Mouse (Mus musculus) midbrain, postnatal 0 days (tissue): ENCODE measurements around the gene Slc34a1. TPM values are rescaled to one million over a fixed set of nuclear protein-coding genes. Genes with fewer than 3 reads are reported as not detected.

Experiments used
- ATAC-seq: fragments of 200-750 bp; cut with Nextera tagmentation; 2 replicates; pipeline ENCODE4 v1.8.0; 2017; ENCODE audit warnings: moderate number of reproducible peaks, mild to moderate bottlenecking, moderate TSS enrichment, moderate library complexity; ENCODE audit not compliant: low FRiP score
- DNase-seq: peaks from one replicate; pipeline ENCODE4 v3.0.0-alpha.2; 2015; ENCODE audit warnings: low spot score
- H3K27ac ChIP-seq: fragments of 300-500 bp; sonication (generic); 2 replicates; pipeline ENCODE4 v1.5.1; 2014; ENCODE audit warnings: low read depth, mild to moderate bottlenecking, low read length, mixed read lengths
- H3K27me3 ChIP-seq: fragments of 300-500 bp; sonication (generic); 2 replicates; pipeline ENCODE4 v1.6.1; 2014; ENCODE audit warnings: low read length, control low read depth, mixed read lengths; ENCODE audit not compliant: insufficient read depth
- H3K36me3 ChIP-seq: fragments of 300-500 bp; sonication (generic); 2 replicates; pipeline ENCODE4 v1.6.1; 2014; ENCODE audit warnings: low read length, control low read depth, mixed read lengths; ENCODE audit not compliant: insufficient read depth
- H3K4me1 ChIP-seq: fragments of 300-500 bp; sonication (generic); 2 replicates; pipeline ENCODE4 v1.6.1; 2014; ENCODE audit warnings: mild to moderate bottlenecking, control low read depth, antibody characterized with exemption, low read length, mixed read lengths; ENCODE audit not compliant: insufficient read depth
- H3K4me2 ChIP-seq: fragments of 300-500 bp; sonication (generic); 2 replicates; pipeline ENCODE4 v1.6.1; 2014; ENCODE audit warnings: low read depth, mild to moderate bottlenecking, low read length, mixed read lengths; ENCODE audit not compliant: poor library complexity, severe bottlenecking
- H3K4me3 ChIP-seq: fragments of 300-500 bp; sonication (generic); 2 replicates; pipeline ENCODE4 v1.5.1; 2014; ENCODE audit warnings: low read depth, mild to moderate bottlenecking, low read length, moderate library complexity
- H3K9ac ChIP-seq: fragments of 300-500 bp; sonication (generic); replicated peaks from 2 replicates; pipeline ENCODE4 v1.6.1; 2014; ENCODE audit warnings: mild to moderate bottlenecking, low read length, moderate library complexity, mixed read lengths; ENCODE audit not compliant: poor library complexity, severe bottlenecking
- H3K9me3 ChIP-seq: fragments of 300-500 bp; sonication (generic); 2 replicates; pipeline ENCODE4 v1.6.1; 2016; ENCODE audit warnings: low read length, control low read depth
- CTCF ChIP-seq: IDR thresholded peaks from 2 replicates; pipeline ENCODE4 v1.5.1; 2016; ENCODE audit warnings: antibody characterized with exemption, mild to moderate bottlenecking
- WGBS: fragments of 180-500 bp; shearing (Covaris S2); extraction: QIAGEN DNeasy Blood & Tissue Kit; methylation state at CpG from one replicate; pipeline ENCODE4 v1.1.7; 2014; 5-methylcytosine and 5-hydroxymethylcytosine counted together
- polyA plus RNA-seq: library from polyadenylated mRNA; unstranded; fragments of >200 nt; fragmentation: Nextera tagmentation; extraction: Ambion mirVana; gene quantifications from 2 replicates; pipeline ENCODE4 v1.2.1, GENCODE M21; 2015
- total RNA-seq: library from RNA; depleted of rRNA; stranded (reverse); fragments of >200 nt; gene quantifications from 2 replicates; pipeline ENCODE4 v1.2.3, GENCODE M21; 2014; rRNA removed

Gene Slc34a1
- total RNA-seq (not detected in 2 replicates), polyA plus RNA-seq (0.04 TPM in 1 of 2 replicates, not detected in the other)

- H3K4me3 ChIP-seq, result no peak within 1 kb of the TSS
- no peak within 1 kb of the TSS for H3K9ac ChIP-seq
- no peaks in the 10 kb centered on the region for H3K4me1 ChIP-seq
- DNase-seq, result no peak
- no peak within 1 kb of the TSS for H3K4me2 ChIP-seq
- TF ChIP-seq CTCF, result no peak
- no peaks in the 10 kb centered on the region for H3K36me3 ChIP-seq
- H3K9me3 ChIP-seq, result no peaks in the 10 kb centered on the region
- no peak for ATAC-seq
- 88% methylated on average over 1 of the region's 1 CpGs for WGBS
- no peaks in the 10 kb centered on the region for H3K27me3 ChIP-seq
- H3K27ac ChIP-seq, result no peak within 1 kb of the TSS
Observed at GRCm38 (mm10) chr13:55398088-55398487, at the start of gene Slc34a1. Slc34a1 (plus strand) TSS chr13:55398187.

GRCm38 (mm10) chr13:55361145-55361544 is 36.8 kb upstream of the Slc34a1 start:
- ATAC-seq (no peak), DNase-seq (no peak)
- peak overlapping the region; percentile 87 for H3K4me2 ChIP-seq
- H3K9me3 ChIP-seq, result no peaks in the 10 kb centered on the region
- H3K36me3 ChIP-seq, result peaks cover 6% of the 10 kb centered on the region; the same call in 1 of the 2 replicates
- H3K9ac ChIP-seq, result no peak overlapping the region
- H3K27me3 ChIP-seq, result no peaks in the 10 kb centered on the region
- no peak for TF ChIP-seq CTCF
- H3K27ac ChIP-seq, result no peak overlapping the region
- H3K4me1 ChIP-seq, result peaks cover 12% of the 10 kb centered on the region
- peak overlapping the region; percentile 84 for H3K4me3 ChIP-seq

- no peaks in the 10 kb centered on the region for H3K27me3 ChIP-seq
- 2% methylated on average over 32 of the region's 32 CpGs for WGBS
- H3K9ac ChIP-seq, result peak overlapping the region; percentile 90
- DNase-seq (no peak), ATAC-seq (peak; percentile 44)
- H3K4me2 ChIP-seq, result peak overlapping the region; percentile 87
- H3K4me1 ChIP-seq, result peaks cover 12% of the 10 kb centered on the region
- H3K27ac ChIP-seq, result peak overlapping the region; percentile 90
- peaks cover 6% of the 10 kb centered on the region; the same call in 1 of the 2 replicates for H3K36me3 ChIP-seq
- TF ChIP-seq CTCF, result no peak
- peak overlapping the region; percentile 84 for H3K4me3 ChIP-seq
- no peaks in the 10 kb centered on the region for H3K9me3 ChIP-seq
Observed at GRCm38 (mm10) chr13:55361974-55362452, 36.0 kb upstream of the Slc34a1 start.

- Histone ChIP-seq H3K9ac (peak within 1 kb of the TSS; percentile 90), H3K27me3 (no peaks in the 10 kb centered on the region), H3K27ac (peak within 1 kb of the TSS; percentile 90), H3K36me3 (peaks cover 6% of the 10 kb centered on the region; the same call in 1 of the 2 replicates), H3K4me2 (peak within 1 kb of the TSS; percentile 87), H3K4me3 (peak within 1 kb of the TSS; percentile 84), H3K9me3 (no peaks in the 10 kb centered on the region), H3K4me1 (peaks cover 12% of the 10 kb centered on the region)
- DNase-seq (peak; percentile 100), ATAC-seq (peak; percentile 99)
- no peak for TF ChIP-seq CTCF
- WGBS, result under 1% methylated on average over 35 of the region's 35 CpGs
Observed at GRCm38 (mm10) chr13:55362453-55363060, 35.4 kb upstream of the Slc34a1 start, which contains the start of gene Lman2. Lman2 (minus strand) TSS chr13:55362783.

GRCm38 (mm10) chr13:55368401-55368800 is 29.6 kb upstream of the Slc34a1 start:
- peak; percentile 11; the same call in 1 of the 2 replicates for TF ChIP-seq CTCF
- no peaks in the 10 kb centered on the region for H3K36me3 ChIP-seq
- H3K27me3 ChIP-seq, result 0 out of 2 replicates have a peak, but pooled peaks cover 6% of the 10 kb centered on the region
- ATAC-seq (no peak), DNase-seq (no peak)
- H3K9me3 ChIP-seq, result no peaks in the 10 kb centered on the region
- H3K4me2 ChIP-seq, result no peak overlapping the region
- no peak overlapping the region for H3K9ac ChIP-seq
- no peaks in the 10 kb centered on the region for H3K4me1 ChIP-seq
- H3K4me3 ChIP-seq, result no peak overlapping the region
- no peak overlapping the region for H3K27ac ChIP-seq
- 88% methylated on average over 7 of the region's 7 CpGs for WGBS

- no peak within 1 kb of the TSS for H3K4me3 ChIP-seq
- no peak within 1 kb of the TSS for H3K27ac ChIP-seq
- H3K9ac ChIP-seq, result no peak within 1 kb of the TSS
- H3K36me3 ChIP-seq, result no peaks in the 10 kb centered on the region
- TF ChIP-seq CTCF, result no peak
- 0 out of 2 replicates have a peak, but pooled peaks cover 6% of the 10 kb centered on the region for H3K27me3 ChIP-seq
- WGBS, result 62% methylated on average over 13 of the region's 13 CpGs
- H3K4me1 ChIP-seq, result no peaks in the 10 kb centered on the region
- DNase-seq (no peak), ATAC-seq (no peak)
- no peaks in the 10 kb centered on the region for H3K9me3 ChIP-seq
- no peak within 1 kb of the TSS for H3K4me2 ChIP-seq
Observed at GRCm38 (mm10) chr13:55369531-55370114, 28.4 kb upstream of the Slc34a1 start, which contains the start of gene Rgs14. Rgs14 (plus strand) TSS chr13:55369732.
